Mouse (Mus musculus): ENCODE data around the gene Emc1. TPM values are rescaled to one million over a fixed set of nuclear protein-coding genes. Genes with fewer than 3 reads are reported as not detected.

Emc1 gene
- polyA plus RNA-seq (2015; fragmentation: Nextera tagmentation; extraction: Ambion mirVana), result 10.7 and 11.9 TPM in 2 replicates

DNA sequence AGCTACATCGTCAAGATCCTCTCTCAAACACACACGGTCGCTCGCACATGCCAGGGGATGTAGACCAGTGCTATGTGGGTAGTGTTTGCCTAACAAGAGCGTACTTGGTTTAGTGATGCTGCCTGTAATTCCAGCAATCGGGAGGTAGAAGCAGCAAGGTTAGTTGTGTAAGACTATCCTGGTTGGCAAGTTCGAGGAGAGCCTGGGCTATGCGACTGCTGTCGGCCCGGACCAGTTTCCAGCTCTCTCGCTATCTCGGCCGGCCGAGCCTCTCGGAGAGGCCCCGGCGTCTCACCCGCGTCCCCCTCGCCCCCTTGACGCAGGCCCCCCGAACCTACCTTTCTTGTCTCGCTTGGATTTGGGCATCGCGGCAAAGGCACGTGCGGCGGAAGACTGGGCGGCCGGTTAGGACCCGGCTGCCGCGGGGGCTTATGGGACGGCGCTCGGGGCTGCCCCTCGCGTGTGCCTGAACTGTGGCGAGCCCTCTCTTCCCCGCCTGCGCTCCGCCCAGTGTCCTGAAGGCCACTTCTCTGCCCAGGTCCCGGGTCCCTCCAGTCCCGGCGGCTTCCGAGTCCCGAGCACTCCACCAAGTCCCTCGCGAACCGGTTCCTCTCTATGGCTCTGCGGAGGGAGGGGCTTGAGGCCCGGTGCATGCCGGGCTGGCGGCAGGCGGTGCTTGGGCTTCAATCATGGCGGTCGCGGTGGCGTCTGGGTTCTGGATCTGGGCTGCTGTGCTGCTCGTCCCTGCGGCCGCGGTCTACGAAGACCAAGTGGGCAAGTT is at the start of gene Emc1, which contains the start of the genes Mrto4 and Ubr4:
Gene Emc1 (plus strand): TSS at position 657 of the 781 bp plus-strand sequence.
Gene Mrto4 (minus strand): TSS at position 646 of the 781 bp plus-strand sequence.
Gene Ubr4 (plus strand): TSS at position 679 of the 781 bp plus-strand sequence.
- Histone ChIP-seq H3K27ac (replicated peaks) (peak within 1 kb of the TSS; percentile 97), H3K4me3 (ENCODE audit: low read depth, low read length) (peak within 1 kb of the TSS; percentile 64), H3K4me1 (replicated peaks; ENCODE audit: control insufficient read depth, insufficient read depth) (no peaks in the 10 kb centered on the region; the same call in 1 of the 2 replicates), H3K27me3 (ENCODE audit: control insufficient read depth, insufficient read depth, low read length) (no peaks in the 10 kb centered on the region), H3K4me2 (replicated peaks; ENCODE audit: low read depth) (peak within 1 kb of the TSS; percentile 76), H3K9ac (ENCODE audit: low read length) (peak within 1 kb of the TSS; percentile 91), H3K36me3 (ENCODE audit: control insufficient read depth, insufficient read depth, low read length) (peaks cover 19% of the 10 kb centered on the region), H3K9me3 (ENCODE audit: control insufficient read depth, low read length) (no peaks in the 10 kb centered on the region)
- under 1% methylated on average over 63 of the region's 64 CpGs for WGBS
- peak; percentile 89 for DNase-seq (ENCODE audit: low spot score)
- peak; percentile 11 for TF ChIP-seq EP300 (optimal IDR thresholded peaks at IDR 0.05)
- peak; percentile 9; the same call in 1 of the 2 replicates for TF ChIP-seq CTCF (IDR thresholded peaks at IDR 0.05; ENCODE audit: low read depth)
- peak; percentile 93 for ATAC-seq (ENCODE audit: low FRiP score, low TSS enrichment)

DNA sequence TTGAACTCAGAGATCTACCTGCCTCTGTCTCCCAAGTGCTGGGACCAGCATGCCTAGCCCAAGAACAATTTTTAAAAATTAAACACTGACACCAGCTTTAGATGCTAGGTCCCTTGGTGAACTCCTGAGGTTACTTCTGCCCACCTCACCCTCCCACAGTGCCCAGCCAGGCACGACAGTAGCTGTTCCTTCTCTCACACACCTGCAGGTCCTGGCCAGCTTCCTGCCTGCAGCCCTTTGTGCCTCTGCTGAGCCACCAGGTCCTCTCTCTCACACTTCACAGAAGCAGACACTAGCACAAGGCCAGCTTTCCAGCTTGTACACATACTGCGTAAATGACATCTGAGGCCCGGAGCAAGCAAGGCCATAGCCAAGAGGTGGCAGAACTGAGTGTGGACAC is 46.9 kb upstream of the Emc1 start:
- ATAC-seq (ENCODE audit: low FRiP score, low TSS enrichment) (no peak), DNase-seq (ENCODE audit: low spot score) (no peak)
- H3K36me3 ChIP-seq (ENCODE audit: control insufficient read depth, insufficient read depth, low read length), result peaks cover 6% of the 10 kb centered on the region; the same call in 1 of the 2 replicates
- no peak overlapping the region for H3K9ac ChIP-seq (ENCODE audit: low read length)
- WGBS, result 91% methylated on average over 3 of the region's 3 CpGs
- H3K27ac ChIP-seq (replicated peaks), result no peak overlapping the region
- peaks cover 5% of the 10 kb centered on the region; the same call in 1 of the 2 replicates for H3K4me1 ChIP-seq (replicated peaks; ENCODE audit: control insufficient read depth, insufficient read depth)
- H3K4me3 ChIP-seq (ENCODE audit: low read depth, low read length), result no peak overlapping the region
- no peaks in the 10 kb centered on the region for H3K9me3 ChIP-seq (ENCODE audit: control insufficient read depth, low read length)
- H3K27me3 ChIP-seq (ENCODE audit: control insufficient read depth, insufficient read depth, low read length), result no peaks in the 10 kb centered on the region
- no peak overlapping the region for H3K4me2 ChIP-seq (replicated peaks; ENCODE audit: low read depth)
- TF ChIP-seq EP300 (optimal IDR thresholded peaks at IDR 0.05), result no peak
- TF ChIP-seq CTCF (IDR thresholded peaks at IDR 0.05; ENCODE audit: low read depth), result no peak

DNA sequence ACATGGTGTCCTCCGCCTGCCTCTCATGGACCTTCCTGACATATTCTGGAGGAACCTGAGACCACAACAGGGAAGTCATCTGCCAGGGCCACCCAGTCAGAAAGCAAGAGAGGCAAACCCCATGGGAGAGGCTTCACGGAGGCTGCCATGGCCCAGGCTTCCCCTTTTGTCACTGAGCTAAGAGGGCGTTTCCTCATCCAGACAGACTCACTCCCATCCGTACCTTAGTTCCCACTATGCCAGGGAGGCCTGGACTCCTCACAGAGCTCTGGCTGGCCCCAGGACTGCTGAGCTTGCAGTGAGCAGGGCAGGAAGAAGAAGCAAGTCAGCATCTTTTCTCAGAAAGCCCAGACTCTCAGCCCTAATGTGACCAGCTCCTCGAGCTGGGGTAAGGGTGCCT is 44.5 kb upstream of the Emc1 start:
- Histone ChIP-seq H3K27ac (replicated peaks) (no peak overlapping the region), H3K27me3 (ENCODE audit: control insufficient read depth, insufficient read depth, low read length) (no peaks in the 10 kb centered on the region), H3K9ac (ENCODE audit: low read length) (no peak overlapping the region), H3K4me1 (replicated peaks; ENCODE audit: control insufficient read depth, insufficient read depth) (peaks cover 5% of the 10 kb centered on the region; the same call in 1 of the 2 replicates), H3K4me3 (ENCODE audit: low read depth, low read length) (no peak overlapping the region), H3K4me2 (replicated peaks; ENCODE audit: low read depth) (no peak overlapping the region), H3K36me3 (ENCODE audit: control insufficient read depth, insufficient read depth, low read length) (no peaks in the 10 kb centered on the region), H3K9me3 (ENCODE audit: control insufficient read depth, low read length) (no peaks in the 10 kb centered on the region)
- WGBS, result 74% methylated on average over 5 of the region's 5 CpGs
- ATAC-seq (ENCODE audit: low FRiP score, low TSS enrichment) (no peak), DNase-seq (ENCODE audit: low spot score) (no peak)
- TF ChIP-seq CTCF (IDR thresholded peaks at IDR 0.05; ENCODE audit: low read depth) (no peak), EP300 (optimal IDR thresholded peaks at IDR 0.05) (no peak)

DNA sequence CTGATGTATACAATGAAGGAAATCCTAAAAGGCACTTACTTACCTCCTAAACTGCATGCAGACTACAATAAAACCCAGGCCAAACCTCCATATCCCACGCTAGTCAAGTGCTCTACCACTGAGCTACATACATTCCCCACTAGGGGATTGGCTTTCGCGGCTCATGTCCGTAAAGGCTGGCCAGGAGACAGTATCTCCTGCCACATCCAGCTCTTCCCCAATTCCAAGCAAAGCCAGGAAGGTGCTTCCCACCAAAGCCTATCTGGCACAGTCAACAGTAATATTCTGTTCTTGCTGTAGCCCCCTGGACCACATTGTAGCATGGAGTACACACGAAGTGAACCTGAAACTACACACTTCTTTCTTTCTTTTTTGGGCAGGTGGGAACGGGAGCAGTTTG is 42.7 kb upstream of the Emc1 start:
- DNase-seq (ENCODE audit: low spot score) (no peak), ATAC-seq (ENCODE audit: low FRiP score, low TSS enrichment) (no peak)
- peak overlapping the region; percentile 82 for H3K9ac ChIP-seq (ENCODE audit: low read length)
- 30% methylated on average over 6 of the region's 6 CpGs for WGBS
- H3K9me3 ChIP-seq (ENCODE audit: control insufficient read depth, low read length), result no peaks in the 10 kb centered on the region
- H3K4me2 ChIP-seq (replicated peaks; ENCODE audit: low read depth), result peak overlapping the region; percentile 99
- peak overlapping the region; percentile 85 for H3K4me3 ChIP-seq (ENCODE audit: low read depth, low read length)
- peak overlapping the region; percentile 69; the same call in 1 of the 2 replicates for H3K27ac ChIP-seq (replicated peaks)
- peaks cover 5% of the 10 kb centered on the region; the same call in 1 of the 2 replicates for H3K4me1 ChIP-seq (replicated peaks; ENCODE audit: control insufficient read depth, insufficient read depth)
- 0 out of 2 replicates have a peak, but pooled peaks cover 4% of the 10 kb centered on the region for H3K36me3 ChIP-seq (ENCODE audit: control insufficient read depth, insufficient read depth, low read length)
- peak; percentile 41 for TF ChIP-seq CTCF (IDR thresholded peaks at IDR 0.05; ENCODE audit: low read depth)
- TF ChIP-seq EP300 (optimal IDR thresholded peaks at IDR 0.05), result no peak
- H3K27me3 ChIP-seq (ENCODE audit: control insufficient read depth, insufficient read depth, low read length), result no peaks in the 10 kb centered on the region

DNA sequence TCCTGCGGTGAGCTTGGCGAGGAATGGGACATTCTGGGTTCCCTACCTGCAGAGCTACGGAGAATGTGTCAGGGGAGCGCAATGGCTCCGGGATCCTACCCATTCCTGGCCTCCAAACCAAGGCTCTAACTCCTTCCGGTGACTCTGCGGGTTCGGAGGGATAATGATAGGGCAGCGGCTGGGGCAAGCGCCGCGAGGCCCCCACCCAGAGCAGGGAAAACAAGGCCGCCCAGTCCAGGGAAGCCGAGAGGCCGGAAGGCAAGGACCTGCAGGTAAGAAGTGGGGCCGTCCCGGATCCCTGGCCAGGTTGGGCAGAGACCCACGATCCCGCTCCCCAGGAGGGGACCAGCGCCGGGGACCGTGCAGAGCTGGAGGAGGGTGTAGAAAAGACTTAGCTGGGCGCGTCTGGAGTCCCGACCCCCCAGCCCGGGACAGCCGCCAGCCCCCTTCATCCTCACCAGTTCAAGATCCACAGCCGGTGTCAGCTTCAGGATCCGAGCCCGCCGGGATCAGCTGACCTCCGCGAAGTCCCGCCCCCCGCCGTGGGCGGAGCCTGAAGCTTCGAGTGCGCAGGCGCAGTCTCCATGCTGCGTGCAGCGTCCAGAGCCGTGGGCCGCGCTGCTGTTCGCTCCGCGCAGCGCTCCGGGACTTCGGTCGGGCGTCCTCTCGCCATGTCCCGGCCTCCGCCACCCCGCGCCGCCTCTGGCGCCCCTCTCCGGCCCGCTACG is 42.1 kb upstream of the Emc1 start, which contains the start of the genes Pqlc2 and Akr7a5:
Gene Pqlc2 (minus strand): TSS at position 538 of the 728 bp plus-strand sequence.
Gene Akr7a5 (plus strand): TSS at position 574 of the 728 bp plus-strand sequence.
- Histone ChIP-seq H3K9ac (ENCODE audit: low read length) (peak within 1 kb of the TSS; percentile 82), H3K27me3 (ENCODE audit: control insufficient read depth, insufficient read depth, low read length) (no peaks in the 10 kb centered on the region), H3K4me1 (replicated peaks; ENCODE audit: control insufficient read depth, insufficient read depth) (peaks cover 5% of the 10 kb centered on the region; the same call in 1 of the 2 replicates), H3K4me3 (ENCODE audit: low read depth, low read length) (peak within 1 kb of the TSS; percentile 85), H3K9me3 (ENCODE audit: control insufficient read depth, low read length) (no peaks in the 10 kb centered on the region), H3K4me2 (replicated peaks; ENCODE audit: low read depth) (peak within 1 kb of the TSS; percentile 99), H3K36me3 (ENCODE audit: control insufficient read depth, insufficient read depth, low read length) (peaks cover 4% of the 10 kb centered on the region; the same call in 1 of the 2 replicates), H3K27ac (replicated peaks) (peak within 1 kb of the TSS; percentile 87)
- ATAC-seq (ENCODE audit: low FRiP score, low TSS enrichment), result peak; percentile 84
- peak; percentile 97 for DNase-seq (ENCODE audit: low spot score)
- TF ChIP-seq CTCF (IDR thresholded peaks at IDR 0.05; ENCODE audit: low read depth) (peak; percentile 35; the same call in 1 of the 2 replicates), EP300 (optimal IDR thresholded peaks at IDR 0.05) (no peak)
- 2% methylated on average over 53 of the region's 63 CpGs for WGBS

Data from stomach, postnatal 0 days (tissue).